Mouse (Mus musculus) 416B (cell line): ENCODE measurements around the gene Mlxip.

Experiments used
- DNase-seq: peaks from one replicate; pipeline ENCODE4 v3.0.0; 2011; ENCODE audit warnings: low read depth

Mlxip gene

DNA sequence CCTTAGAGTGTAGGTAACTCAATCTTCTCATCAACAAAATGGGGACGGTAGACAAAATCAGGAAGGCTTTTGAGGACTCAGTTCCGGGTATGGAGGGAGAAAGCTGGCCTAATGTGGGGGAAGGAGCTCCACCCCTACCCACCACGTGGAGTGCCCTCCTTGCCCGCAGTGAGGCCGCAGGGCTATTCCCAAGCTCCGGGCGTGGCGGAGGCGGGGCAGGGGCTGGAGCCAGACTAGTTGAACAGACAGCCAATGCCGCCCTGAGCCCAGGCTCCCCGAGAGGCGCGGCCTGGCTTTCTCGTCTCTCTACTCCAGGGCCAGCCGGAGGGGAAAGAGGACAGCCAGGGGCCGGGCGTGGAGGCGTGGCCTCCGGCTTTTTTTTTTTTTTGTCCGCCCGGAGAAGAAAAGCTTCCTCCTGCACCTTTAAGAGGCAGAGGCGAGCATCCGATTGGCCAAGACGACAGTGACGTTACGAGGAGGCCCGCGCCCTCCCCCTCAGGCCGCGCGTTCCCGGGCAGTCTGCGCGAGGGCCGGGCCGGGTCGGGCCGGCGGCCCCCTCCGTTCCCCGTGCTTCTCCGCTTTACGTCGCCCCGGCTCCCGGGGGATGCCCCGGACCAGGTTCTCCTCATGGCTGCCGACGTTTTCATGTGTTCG, at the start of gene Mlxip:
Mlxip (plus strand) TSS at position 496 of the 654 bp plus-strand sequence.
- DNase-seq = peak; percentile 99

DNA sequence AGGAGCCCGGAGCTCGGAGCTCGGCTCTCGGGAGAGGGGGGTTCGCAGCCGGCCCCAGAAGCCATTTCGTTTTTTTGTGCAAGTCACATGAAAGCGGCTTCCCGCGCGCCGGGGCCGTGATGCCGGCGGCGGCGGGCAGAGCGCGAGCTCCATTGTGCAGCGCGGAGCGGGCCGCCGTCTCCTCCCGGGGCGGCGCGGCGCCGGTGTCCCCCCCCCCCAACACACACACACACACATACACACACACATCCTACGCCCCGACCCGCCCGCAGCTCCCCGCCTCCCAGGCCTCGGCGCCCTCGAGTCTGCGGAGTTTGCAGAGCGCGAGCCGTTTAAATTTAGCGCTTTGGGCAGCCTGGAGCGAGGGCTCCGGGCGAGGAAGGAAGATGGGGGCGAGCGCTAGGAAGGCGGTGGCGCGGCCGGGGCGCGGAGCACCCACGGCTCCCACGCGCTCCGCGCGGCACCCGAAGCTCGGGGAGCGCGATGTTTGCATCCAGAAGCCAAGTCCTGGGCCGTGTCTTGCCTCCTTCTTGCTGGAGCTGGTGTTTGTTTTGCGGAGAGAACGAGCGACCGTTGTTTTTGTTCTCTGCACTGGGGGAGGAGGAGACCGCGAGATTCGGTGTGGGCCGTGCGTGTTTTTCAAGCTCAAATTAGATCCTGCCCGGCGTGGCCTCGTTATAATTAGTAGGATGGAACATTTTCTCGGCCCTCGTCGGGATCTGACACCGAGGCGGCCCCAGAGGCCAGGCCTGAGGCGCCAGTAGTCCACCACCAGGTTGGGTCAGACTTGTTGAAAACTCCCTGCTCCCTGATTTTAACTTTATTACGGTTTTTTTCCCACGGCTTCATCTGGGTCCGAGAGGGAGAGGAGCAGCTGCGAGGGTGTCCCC, 49.4 kb upstream of the Mlxip start:
- DNase-seq = peak; percentile 65

- DNase-seq = peak; percentile 45
Measured at GRCm38 (mm10) chr5:123345853-123346654, 48.5 kb upstream of the Mlxip start.

DNA sequence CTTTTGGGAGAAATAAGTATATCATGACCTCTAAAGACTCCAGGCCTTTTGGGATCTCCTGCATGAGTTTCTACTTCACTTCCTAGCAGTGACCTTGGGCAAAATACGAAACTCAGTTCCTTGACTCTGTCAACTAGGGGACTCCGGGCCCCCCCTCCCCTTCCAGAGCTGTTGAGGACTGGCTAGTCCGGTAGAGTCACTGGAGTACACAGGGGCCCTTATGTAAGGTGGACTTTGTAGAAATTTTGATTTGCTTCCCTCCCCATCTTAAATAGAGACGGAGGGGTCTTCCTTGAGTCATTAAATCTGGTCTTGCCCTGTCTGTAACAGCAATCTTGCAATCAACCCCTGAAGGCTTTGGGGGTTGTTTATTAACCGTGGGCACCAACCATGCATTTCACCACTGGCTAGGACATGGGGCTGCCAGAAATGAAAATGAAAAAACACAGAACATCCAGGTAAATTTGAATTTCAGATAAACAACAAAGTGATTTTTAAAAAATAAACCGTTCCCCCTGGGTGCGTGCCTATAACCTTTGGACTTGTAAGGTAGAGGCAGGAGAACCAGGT, 47.8 kb upstream of the Mlxip start:
- no peak for DNase-seq

DNA sequence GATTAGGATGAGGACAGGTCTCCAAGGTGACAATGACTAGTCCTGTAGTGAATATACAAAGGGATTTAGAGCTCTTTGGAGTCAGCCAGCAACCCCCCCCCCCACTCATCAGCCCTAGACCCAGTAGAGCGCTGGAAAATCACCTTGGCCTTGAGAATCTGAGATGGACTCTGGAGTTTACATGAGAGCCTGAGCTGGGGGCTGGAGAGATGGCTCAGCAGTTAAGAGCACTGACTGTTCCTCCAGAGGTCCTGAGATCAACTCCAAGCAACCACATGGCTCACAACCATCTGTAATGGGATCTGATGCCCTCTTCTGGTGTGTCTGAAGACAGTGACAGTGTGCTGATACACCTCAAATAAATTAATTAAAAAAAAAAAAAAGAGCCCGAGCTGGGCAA, 46.6 kb upstream of the Mlxip start:
- no peak for DNase-seq

DNA sequence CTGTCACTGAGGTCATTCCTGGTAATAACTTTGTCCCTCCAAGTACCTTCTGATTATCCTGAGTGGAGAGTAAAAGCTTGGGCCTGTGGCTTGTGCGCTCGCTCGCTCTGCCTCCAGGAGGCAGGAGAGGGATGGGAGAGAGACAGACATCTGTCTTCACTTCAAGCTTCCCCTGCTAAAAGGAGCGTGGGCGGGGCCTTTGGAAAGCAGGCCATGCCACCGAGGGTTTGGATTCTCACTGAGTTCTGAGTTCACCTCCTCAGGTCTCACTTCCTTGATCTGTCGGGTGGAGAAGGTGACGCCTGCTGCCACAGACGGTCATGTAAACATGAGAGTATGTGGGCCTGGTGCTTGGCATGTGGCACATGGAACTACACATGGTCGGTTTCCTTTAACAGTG, 44.2 kb upstream of the Mlxip start:
- peak; percentile 29 for DNase-seq

GRCm38 (mm10) chr5:123355918-123356317, 38.7 kb upstream of the Mlxip start:
- DNase-seq = no peak

GRCm38 (mm10) chr5:123357253-123357652, 37.3 kb upstream of the Mlxip start:
- no peak for DNase-seq

GRCm38 (mm10) chr5:123359431-123359830, 35.2 kb upstream of the Mlxip start:
- no peak for DNase-seq

GRCm38 (mm10) chr5:123362911-123363310, 31.7 kb upstream of the Mlxip start:
- DNase-seq = no peak

GRCm38 (mm10) chr5:123364302-123364971, 30.2 kb upstream of the Mlxip start:
- no peak for DNase-seq

DNA sequence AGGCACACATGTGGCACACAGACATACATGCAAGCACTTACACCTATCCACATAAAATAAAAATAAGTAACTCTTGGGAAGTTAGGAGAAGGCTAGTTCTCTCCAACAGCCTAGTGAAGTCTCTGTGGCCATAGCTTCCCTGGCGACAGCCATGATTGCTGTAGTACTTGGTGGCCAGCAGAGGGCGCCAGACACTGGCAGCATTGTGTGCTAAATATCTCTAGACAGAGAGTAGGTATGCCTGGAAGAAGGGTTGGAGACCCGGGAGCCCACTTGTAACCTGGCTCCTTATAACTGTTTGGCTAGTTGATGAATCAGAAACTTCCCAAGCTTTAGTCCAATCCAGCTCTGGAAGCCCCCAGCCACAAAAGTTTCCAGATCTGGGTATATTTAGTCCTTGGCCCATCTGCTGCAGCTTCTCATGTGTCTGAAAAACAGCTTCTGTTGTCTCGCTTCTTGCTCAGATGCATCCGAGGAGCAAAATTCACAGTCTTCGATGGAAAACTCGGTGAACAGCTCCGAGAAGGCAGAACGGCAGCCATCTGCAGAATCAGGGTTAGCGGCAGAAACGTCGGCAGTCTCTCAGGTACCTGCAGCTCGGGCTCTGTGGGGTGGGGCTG, 25.6 kb upstream of the Mlxip start:
- peak; percentile 69 for DNase-seq

GRCm38 (mm10) chr5:123370049-123370448, 24.5 kb upstream of the Mlxip start:
- DNase-seq = no peak

GRCm38 (mm10) chr5:123375262-123375661, 19.3 kb upstream of the Mlxip start:
- no peak for DNase-seq

- DNase-seq = no peak
Measured at GRCm38 (mm10) chr5:123375793-123376452, 18.7 kb upstream of the Mlxip start.

DNA sequence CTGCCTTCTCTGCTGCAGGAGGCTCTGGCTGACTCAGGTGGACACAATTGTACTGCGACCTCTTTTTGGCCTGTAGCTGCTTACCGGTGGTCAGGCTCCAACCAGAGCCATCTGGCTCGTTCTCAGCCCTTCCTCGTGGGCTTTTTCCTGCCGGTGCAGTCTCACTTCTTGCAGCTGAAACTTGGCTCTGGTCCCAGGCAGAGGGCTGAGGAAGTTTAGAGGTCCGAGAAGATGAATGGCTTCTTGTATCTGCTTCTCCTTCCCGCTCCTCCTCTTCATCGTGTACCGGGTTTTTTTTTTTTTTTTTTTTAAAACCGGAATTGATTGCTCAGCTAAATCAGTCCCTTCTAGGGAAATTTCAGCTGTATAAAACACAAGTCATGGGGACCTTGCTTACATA, 18.0 kb upstream of the Mlxip start:
- DNase-seq = peak; percentile 87

- peak; percentile 93 for DNase-seq
Measured at GRCm38 (mm10) chr5:123377120-123377955, 17.3 kb upstream of the Mlxip start.

- no peak for DNase-seq
Measured at GRCm38 (mm10) chr5:123378712-123379111, 15.9 kb upstream of the Mlxip start.

DNA sequence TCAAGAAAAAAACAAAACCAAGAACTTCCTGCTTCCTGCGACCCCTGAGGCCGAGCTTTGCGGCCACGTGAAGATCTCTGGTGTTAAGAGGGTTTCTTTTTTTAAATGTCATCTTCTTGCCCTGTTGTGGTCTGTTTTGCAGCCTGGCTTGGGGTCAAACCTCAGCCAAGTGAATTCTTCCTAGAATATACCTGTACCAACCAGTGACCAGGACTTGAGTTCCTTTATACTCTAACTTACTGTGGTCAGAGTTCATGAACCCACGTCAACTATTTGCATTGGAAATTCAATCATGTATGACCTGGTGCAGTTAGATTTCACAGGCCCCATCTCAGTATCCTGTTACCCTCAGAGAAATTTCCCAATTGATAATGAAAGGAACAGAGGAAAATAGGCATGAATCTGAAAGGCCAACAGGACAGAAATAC, 15.1 kb upstream of the Mlxip start:
- peak; percentile 75 for DNase-seq

DNA sequence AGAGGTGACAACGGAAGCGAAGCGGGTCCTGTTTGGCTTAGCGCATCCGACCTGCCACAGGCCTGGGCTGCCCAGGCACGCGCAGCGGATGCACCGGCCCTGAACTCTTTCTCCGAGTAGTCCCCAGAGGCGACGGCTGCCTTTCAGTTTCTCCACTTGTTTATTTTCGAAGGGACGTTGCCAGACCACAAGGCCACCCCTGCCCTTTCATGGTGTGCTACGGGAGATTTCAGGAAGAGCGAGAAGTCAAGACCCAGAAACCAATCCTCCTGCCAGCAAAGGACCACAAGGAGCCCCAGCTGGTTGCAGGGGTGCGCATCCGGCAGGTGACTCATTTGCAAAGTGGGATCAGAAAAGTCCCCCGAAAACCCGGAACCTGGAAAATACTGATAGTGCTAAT, 12.6 kb upstream of the Mlxip start:
- DNase-seq = peak; percentile 94
